Mouse (Mus musculus) lung, embryonic 16.5 days (tissue): ENCODE results near the gene Mcee. TPM values are rescaled to one million over a fixed set of nuclear protein-coding genes. Genes with fewer than 3 reads are reported as not detected.

Experiments
- ATAC-seq: fragments of 200-750 bp; cut with Nextera tagmentation; 2 replicates; pipeline ENCODE4 v1.8.0; 2017; ENCODE audit warnings: low read depth, mild to moderate bottlenecking, moderate library complexity
- H3K27ac ChIP-seq: fragments of 300-500 bp; sonication (generic); 2 replicates; pipeline ENCODE4 v1.5.1; 2014; ENCODE audit warnings: mild to moderate bottlenecking, control low read depth, low read length
- H3K27me3 ChIP-seq: fragments of 300-500 bp; sonication (generic); 2 replicates; pipeline ENCODE4 v1.6.1; 2014; ENCODE audit warnings: low read depth, low read length, mixed read lengths; ENCODE audit not compliant: control insufficient read depth, insufficient read depth
- H3K36me3 ChIP-seq: fragments of 300-500 bp; sonication (generic); 2 replicates; pipeline ENCODE4 v1.6.1; 2014; ENCODE audit warnings: low read length; ENCODE audit not compliant: control insufficient read depth, insufficient read depth
- H3K4me1 ChIP-seq: fragments of 300-500 bp; sonication (generic); replicated peaks from 2 replicates; pipeline ENCODE4 v1.6.1; 2014; ENCODE audit warnings: low read length, mixed read lengths; ENCODE audit not compliant: control insufficient read depth, insufficient read depth
- H3K4me2 ChIP-seq: fragments of 300-500 bp; sonication (generic); 2 replicates; pipeline ENCODE4 v1.6.1; 2014; ENCODE audit warnings: low read depth, low read length, control low read depth
- H3K4me3 ChIP-seq: fragments of 300-500 bp; sonication (generic); 2 replicates; pipeline ENCODE4 v1.5.1; 2014; ENCODE audit warnings: mild to moderate bottlenecking, low read length, control low read depth
- H3K9ac ChIP-seq: fragments of 300-500 bp; sonication (generic); 2 replicates; pipeline ENCODE4 v1.6.1; 2014; ENCODE audit warnings: low read length, control low read depth
- H3K9me3 ChIP-seq: fragments of 300-500 bp; sonication (generic); 2 replicates; pipeline ENCODE4 v1.6.1; 2016; ENCODE audit warnings: low read length; ENCODE audit not compliant: control insufficient read depth
- WGBS: fragments of 180-500 bp; shearing (Covaris S2); extraction: QIAGEN DNeasy Blood & Tissue Kit; methylation state at CpG from one replicate; pipeline ENCODE4 v1.1.7; 2014; 5-methylcytosine and 5-hydroxymethylcytosine counted together
- polyA plus RNA-seq: library from polyadenylated mRNA; unstranded; fragments of >200 nt; fragmentation: Nextera tagmentation; extraction: Ambion mirVana; gene quantifications from 2 replicates; pipeline ENCODE4 v1.2.1, GENCODE M21; 2015

Mcee gene
- polyA plus RNA-seq, 1 experiment from 2014 or later, result 88.0 TPM

GRCm38 (mm10) chr7:64452471-64453222 is 60.2 kb downstream of the Mcee start:
- H3K9ac ChIP-seq, result no peak overlapping the region
- H3K27me3 ChIP-seq, result no peaks in the 10 kb centered on the region
- WGBS, result 68% methylated on average over 4 of the region's 4 CpGs
- no peak overlapping the region for H3K4me2 ChIP-seq
- H3K27ac ChIP-seq, result no peak overlapping the region
- H3K4me1 ChIP-seq, result no peaks in the 10 kb centered on the region
- no peak for ATAC-seq
- no peaks in the 10 kb centered on the region for H3K36me3 ChIP-seq
- no peaks in the 10 kb centered on the region for H3K9me3 ChIP-seq
- H3K4me3 ChIP-seq, result no peak overlapping the region

- Histone ChIP-seq H3K36me3 (no peaks in the 10 kb centered on the region), H3K9ac (no peak overlapping the region), H3K4me3 (no peak overlapping the region), H3K9me3 (no peaks in the 10 kb centered on the region), H3K4me2 (no peak overlapping the region), H3K27ac (no peak overlapping the region), H3K4me1 (no peaks in the 10 kb centered on the region), H3K27me3 (no peaks in the 10 kb centered on the region)
- ATAC-seq, result no peak
- 72% methylated on average over 4 of the region's 4 CpGs for WGBS
Observed at GRCm38 (mm10) chr7:64456176-64456575, 63.8 kb downstream of the Mcee start.

- Histone ChIP-seq H3K4me1 (no peaks in the 10 kb centered on the region), H3K9ac (no peak overlapping the region), H3K4me2 (no peak overlapping the region), H3K36me3 (no peaks in the 10 kb centered on the region), H3K27ac (no peak overlapping the region), H3K4me3 (no peak overlapping the region), H3K9me3 (no peaks in the 10 kb centered on the region), H3K27me3 (no peaks in the 10 kb centered on the region)
- ATAC-seq, result no peak
- WGBS, result 68% methylated on average over 3 of the region's 3 CpGs
Observed at GRCm38 (mm10) chr7:64456676-64457075, 64.3 kb downstream of the Mcee start.

GRCm38 (mm10) chr7:64457811-64458210 is 65.4 kb downstream of the Mcee start:
- ATAC-seq, result no peak
- Histone ChIP-seq H3K9me3 (no peaks in the 10 kb centered on the region), H3K4me1 (no peaks in the 10 kb centered on the region), H3K27me3 (no peaks in the 10 kb centered on the region), H3K9ac (no peak overlapping the region), H3K36me3 (no peaks in the 10 kb centered on the region), H3K27ac (no peak overlapping the region), H3K4me3 (no peak overlapping the region), H3K4me2 (no peak overlapping the region)
- WGBS, result 86% methylated on average over 2 of the region's 2 CpGs

Other genes with a start within 250 kb of the Mcee start
- 0.10 TPM in 1 of 2 replicates, not detected in the other for gene Trpm1, start 238.8 kb upstream of the Mcee start, polyA plus RNA-seq
- gene Mtmr10, start 105.0 kb upstream of the Mcee start, polyA plus RNA-seq, result 11.2 and 11.9 TPM in 2 replicates
- gene Fan1, start 18.5 kb upstream of the Mcee start, polyA plus RNA-seq, result 5.4 and 6.4 TPM in 2 replicates
- 31.5 and 36.4 TPM in 2 replicates for gene Mphosph10, start 339 bp upstream of the Mcee start, polyA plus RNA-seq
- gene Apba2, start 109.1 kb downstream of the Mcee start, polyA plus RNA-seq, result 1.5 and 1.7 TPM in 2 replicates